Mouse (Mus musculus): ENCODE measurements at regions not wholly inside any gene's neighbourhood (a gene's known extent, or its start where the extent isn't known, plus 50 kb on each side); places are given as distances from the start of the nearest gene placed in this dataset.

- DNase-seq (ENCODE audit: low spot score in 2 of 2), result no peak
- intact Hi-C loops (cut with DNase I), result no loop called here
These were observed 852.0 kb upstream of the Agtr1b start for GRCm38 (mm10) chr3:21218936-21219335.

DNA sequence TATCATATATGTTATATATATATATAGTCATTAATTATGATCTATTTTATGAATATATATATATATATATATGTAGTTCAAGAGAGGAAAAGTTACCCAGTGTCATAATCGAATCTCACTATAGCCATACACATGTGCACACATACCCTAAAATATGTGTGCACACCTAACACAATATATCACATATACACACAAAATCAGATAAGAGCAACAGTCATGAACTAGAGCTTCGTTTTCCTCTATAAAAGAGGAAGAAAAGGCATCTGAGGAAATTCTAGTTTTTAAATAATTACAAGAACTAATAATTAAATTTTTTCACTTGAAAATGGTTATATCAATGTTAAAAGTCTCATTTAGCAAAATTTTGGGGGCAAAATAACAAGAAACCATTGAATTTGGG, 835.3 kb upstream of the Tbl1xr1 start:
- no peak for DNase-seq (ENCODE audit: low spot score in 2 of 2)
- intact Hi-C loops (cut with DNase I), result no loop called here

DNA sequence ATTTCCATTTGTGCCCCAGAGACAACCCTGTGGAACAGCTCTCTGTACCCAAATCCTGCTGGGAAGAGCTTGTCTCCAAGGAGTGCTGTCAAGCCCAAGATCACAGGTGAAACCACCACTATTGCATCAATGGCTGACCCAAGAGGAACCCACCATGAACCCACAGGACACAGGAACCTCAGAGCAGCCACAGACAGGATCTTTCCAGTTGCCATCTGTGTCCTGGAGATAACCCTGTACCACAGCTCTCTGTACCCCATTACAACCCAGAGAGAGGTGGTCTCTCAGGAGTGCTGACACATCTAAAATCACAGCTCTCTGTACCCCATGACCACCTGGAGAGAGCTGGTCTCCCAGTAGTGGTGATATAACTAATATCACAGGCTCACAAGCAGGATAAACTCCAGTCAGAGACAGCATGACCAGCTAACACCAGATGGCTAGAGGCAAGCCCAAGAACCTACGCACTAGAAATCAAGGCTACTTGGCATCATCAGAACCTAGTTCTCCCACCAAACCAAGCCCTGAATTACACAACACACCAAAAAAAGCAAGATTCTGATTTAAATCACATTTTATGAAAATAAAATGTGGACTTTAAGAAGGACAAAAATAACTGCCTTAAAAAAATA, 820.2 kb upstream of the Tbl1xr1 start:
- intact Hi-C loops (cut with DNase I), result no loop called here
- no peak for DNase-seq (ENCODE audit: low spot score in 2 of 2)

DNA sequence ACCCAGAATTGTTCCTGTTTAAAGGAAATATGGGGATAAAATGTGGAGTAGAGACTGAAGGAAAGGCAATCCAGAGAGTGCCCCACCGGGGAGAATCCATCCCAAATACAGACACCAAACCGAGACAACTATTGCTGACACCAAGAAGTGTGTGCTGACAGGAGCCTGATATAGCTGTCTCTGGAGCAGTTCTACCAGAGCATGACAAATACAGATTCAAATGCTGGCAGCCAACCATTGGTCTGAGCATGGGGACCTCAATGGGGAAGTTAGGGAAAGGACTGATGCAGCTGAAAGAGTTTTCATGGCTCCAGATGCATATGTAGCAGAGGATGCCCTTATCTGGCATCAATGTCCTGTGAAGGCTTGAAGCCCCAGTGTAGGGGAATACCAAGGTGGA, 813.1 kb upstream of the Tbl1xr1 start:
- intact Hi-C loops (cut with DNase I), result no loop called here
- DNase-seq (ENCODE audit: low spot score in 2 of 2), result no peak

GRCm38 (mm10) chr3:21265491-21265890, 811.0 kb upstream of the Tbl1xr1 start:
- intact Hi-C loops (cut with DNase I), result no loop called here
- DNase-seq (ENCODE audit: low spot score in 2 of 2), result no peak

DNA sequence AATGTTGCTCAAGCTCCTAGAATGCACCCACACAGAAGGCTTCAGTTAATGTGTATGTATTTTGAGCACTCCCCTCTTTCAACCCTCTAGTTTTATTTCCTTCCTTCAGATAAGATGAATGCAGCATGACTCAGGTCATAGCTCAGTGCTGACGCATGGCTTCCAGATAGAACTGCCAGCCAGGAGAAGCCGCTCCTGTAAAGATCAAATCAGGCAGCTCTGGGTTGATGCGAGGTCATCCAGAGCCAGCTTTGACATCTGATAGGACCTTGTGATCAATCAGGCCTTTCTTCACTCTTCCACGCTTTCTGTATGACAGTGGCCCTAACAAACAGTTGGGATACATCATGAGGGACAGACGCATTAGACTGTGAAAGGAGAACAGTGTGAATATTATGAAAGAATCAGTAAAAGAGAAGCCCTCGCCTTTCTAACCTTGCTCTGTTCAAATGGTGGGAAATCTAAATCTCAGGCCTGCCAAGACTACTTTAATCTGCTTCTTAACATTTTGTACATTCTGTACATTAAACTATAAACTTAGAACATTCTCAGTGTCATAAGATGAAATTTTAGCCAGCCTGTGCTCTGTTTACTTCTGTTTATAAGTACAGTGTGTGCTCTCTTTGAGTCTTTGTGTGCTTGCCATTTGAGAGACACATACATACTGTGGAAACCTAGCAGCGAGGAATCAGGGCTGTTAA, 807.9 kb upstream of the Tbl1xr1 start:
- no peak for DNase-seq (ENCODE audit: low spot score in 2 of 2)
- intact Hi-C loops (cut with DNase I), result no loop called here

GRCm38 (mm10) chr3:21269130-21269440, 807.4 kb upstream of the Tbl1xr1 start:
- no peak for DNase-seq (ENCODE audit: low spot score in 2 of 2)
- intact Hi-C loops (cut with DNase I), result no loop called here

DNA sequence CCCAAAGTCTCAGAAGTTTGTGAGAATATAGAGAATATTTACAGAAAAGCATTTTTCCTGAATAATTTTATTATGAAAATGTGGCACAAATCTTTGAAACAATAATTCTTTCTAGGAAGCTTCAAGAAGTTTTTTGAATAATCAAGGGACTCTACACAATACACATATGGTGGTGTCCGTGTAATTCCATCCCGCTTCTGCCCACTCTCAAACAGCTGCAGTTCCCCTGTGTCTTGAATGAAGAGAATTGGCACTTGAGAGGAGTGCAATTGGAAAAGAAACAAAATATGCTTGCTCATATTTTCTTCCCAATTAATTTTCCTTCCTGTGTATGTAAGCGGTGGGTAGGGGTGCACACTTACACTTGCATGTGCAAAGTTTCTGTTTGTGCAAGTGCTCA, 805.7 kb upstream of the Tbl1xr1 start:
- DNase-seq (ENCODE audit: low spot score in 2 of 2), result no peak
- intact Hi-C loops (cut with DNase I), result no loop called here

GRCm38 (mm10) chr3:21272219-21272618, 804.2 kb upstream of the Tbl1xr1 start:
- intact Hi-C loops (cut with DNase I), result no loop called here
- DNase-seq (ENCODE audit: low spot score in 2 of 2), result no peak

- intact Hi-C loops (cut with DNase I), result no loop called here
- DNase-seq (ENCODE audit: low spot score in 2 of 2), result no peak
These were observed 783.7 kb upstream of the Tbl1xr1 start for GRCm38 (mm10) chr3:21292774-21293173.

DNA sequence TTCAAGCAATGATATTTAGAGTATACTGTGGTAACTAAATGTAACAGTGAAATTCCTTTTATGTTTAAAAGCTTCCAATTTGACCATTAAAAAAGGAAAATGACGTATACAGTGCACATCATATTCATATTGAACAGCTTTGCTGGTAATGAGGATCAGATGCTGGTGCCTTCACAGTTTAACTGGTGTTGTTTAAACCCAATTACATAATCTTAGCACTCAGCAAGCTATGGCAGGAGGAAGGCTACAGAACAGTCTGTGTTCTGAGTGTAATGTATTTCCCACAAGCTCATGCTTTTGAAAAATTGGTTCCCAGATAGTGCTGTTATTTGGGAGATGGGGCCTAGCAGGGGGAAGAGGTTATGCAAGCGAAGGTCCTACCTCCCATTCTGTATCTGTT, 783.1 kb upstream of the Tbl1xr1 start:
- DNase-seq (ENCODE audit: low spot score in 2 of 2), result peak in 1 of 2 experiments; percentile 13
- intact Hi-C loops (cut with DNase I), result no loop called here

- intact Hi-C loops (cut with DNase I), result no loop called here
- DNase-seq (ENCODE audit: low spot score in 2 of 2), result no peak
These were observed 781.7 kb upstream of the Tbl1xr1 start for GRCm38 (mm10) chr3:21294776-21295175.

DNA sequence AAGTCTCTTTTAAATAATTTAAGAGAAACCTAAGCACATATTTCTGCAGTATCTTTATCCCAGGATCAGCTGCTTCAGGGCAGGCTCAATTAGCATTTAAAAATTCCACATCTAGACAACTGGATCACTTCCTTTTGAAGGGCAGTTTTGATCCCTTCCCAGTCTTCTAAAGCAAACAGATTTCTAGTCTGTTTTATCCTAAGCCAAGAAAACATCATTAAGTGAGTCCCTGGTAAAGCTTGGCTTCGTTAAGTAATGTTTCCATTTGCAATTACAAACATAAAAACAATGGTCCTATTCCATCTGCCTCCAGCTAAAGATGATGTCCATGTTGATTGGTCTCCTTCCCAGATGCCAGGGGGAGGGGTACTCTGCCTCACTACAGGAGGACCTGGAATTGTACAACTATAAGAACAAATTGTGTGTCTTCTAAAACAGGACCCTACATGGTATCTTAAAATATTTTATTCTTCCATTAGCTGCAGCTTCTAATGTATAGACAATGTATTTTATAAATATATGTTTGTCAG, 779.8 kb upstream of the Tbl1xr1 start:
- intact Hi-C loops (cut with DNase I), result no loop called here
- no peak for DNase-seq (ENCODE audit: low spot score in 2 of 2)

GRCm38 (mm10) chr3:21325329-21325896, 751.0 kb upstream of the Tbl1xr1 start:
- peak in 1 of 2 experiments; percentile 1 for DNase-seq (ENCODE audit: low spot score in 2 of 2)
- intact Hi-C loops (cut with DNase I), result no loop called here

- intact Hi-C loops (cut with DNase I), result no loop called here
- DNase-seq (ENCODE audit: low spot score in 2 of 2), result no peak
These were observed 734.5 kb upstream of the Tbl1xr1 start for GRCm38 (mm10) chr3:21341916-21342315.

DNA sequence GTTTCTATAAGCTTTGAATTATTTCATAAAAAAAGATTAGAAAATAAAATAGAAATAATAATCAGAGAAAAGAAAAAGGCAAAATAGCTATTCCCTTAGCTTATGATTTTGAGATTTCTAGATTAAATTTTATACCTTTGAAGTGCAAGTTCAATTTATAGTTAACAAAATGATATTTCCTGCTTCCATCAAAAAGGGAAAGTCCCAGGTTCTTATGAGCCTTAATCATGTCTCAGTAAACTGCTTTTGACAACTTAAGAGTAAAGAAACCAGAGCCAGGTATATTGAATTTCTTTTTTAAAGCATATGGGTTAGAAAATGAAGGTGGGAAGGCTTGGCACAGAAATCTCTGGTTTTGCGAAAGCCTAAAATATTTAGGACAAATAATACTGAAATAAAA, 733.4 kb upstream of the Tbl1xr1 start:
- intact Hi-C loops (cut with DNase I), result no loop called here
- no peak for DNase-seq (ENCODE audit: low spot score in 2 of 2)

- no peak for DNase-seq (ENCODE audit: low spot score in 2 of 2)
- intact Hi-C loops (cut with DNase I), result no loop called here
These were observed 727.0 kb upstream of the Tbl1xr1 start for GRCm38 (mm10) chr3:21349421-21349820.

GRCm38 (mm10) chr3:21356150-21356549, 720.3 kb upstream of the Tbl1xr1 start:
- intact Hi-C loops (cut with DNase I), result no loop called here

GRCm38 (mm10) chr3:21356831-21357712, 719.4 kb upstream of the Tbl1xr1 start:
- peak; percentile 33 to 74 for DNase-seq (ENCODE audit: low spot score in 2 of 2)
- intact Hi-C loops (cut with DNase I), result no loop called here

More at GRCm38 (mm10) chr3:21356150-21356549, 720.3 kb upstream of the Tbl1xr1 start:
- no peak for DNase-seq (ENCODE audit: low spot score in 2 of 2)

GRCm38 (mm10) chr3:21358068-21358467, 718.4 kb upstream of the Tbl1xr1 start:
- DNase-seq (ENCODE audit: low spot score in 2 of 2), result no peak
- intact Hi-C loops (cut with DNase I), result no loop called here

All from left cerebral cortex, postnatal 14 days (tissue).